Mouse (Mus musculus) neural tube, embryonic 15.5 days (tissue): Measurements from ENCODE around the gene Akt2. TPM values are rescaled to one million over a fixed set of nuclear protein-coding genes. Genes with fewer than 3 reads are reported as not detected.

Source experiments
- ATAC-seq: fragments of 200-750 bp; cut with Nextera tagmentation; 2 replicates; pipeline ENCODE4 v1.8.0; 2017; ENCODE audit warnings: mild to moderate bottlenecking, moderate TSS enrichment, moderate library complexity; ENCODE audit not compliant: low FRiP score
- H3K27ac ChIP-seq: fragments of 300-500 bp; sonication (generic); replicated peaks from 2 replicates; pipeline ENCODE4 v1.5.1; 2015; ENCODE audit warnings: mild to moderate bottlenecking, inconsistent platforms
- H3K27me3 ChIP-seq: fragments of 300-500 bp; sonication (generic); replicated peaks from 2 replicates; pipeline ENCODE4 v1.6.1; 2015; ENCODE audit warnings: inconsistent platforms
- H3K36me3 ChIP-seq: fragments of 300-500 bp; sonication (generic); 2 replicates; pipeline ENCODE4 v1.6.1; 2015; ENCODE audit warnings: inconsistent platforms
- H3K4me1 ChIP-seq: fragments of 300-500 bp; sonication (generic); 2 replicates; pipeline ENCODE4 v1.6.1; 2015; ENCODE audit warnings: inconsistent platforms
- H3K4me2 ChIP-seq: fragments of 300-500 bp; sonication (generic); 2 replicates; pipeline ENCODE4 v1.6.1; 2015; ENCODE audit warnings: inconsistent platforms, mild to moderate bottlenecking, moderate library complexity
- H3K4me3 ChIP-seq: fragments of 300-500 bp; sonication (generic); replicated peaks from 2 replicates; pipeline ENCODE4 v1.5.1; 2015; ENCODE audit warnings: mild to moderate bottlenecking, inconsistent platforms
- H3K9ac ChIP-seq: fragments of 300-500 bp; sonication (generic); replicated peaks from 2 replicates; pipeline ENCODE4 v1.6.1; 2015; ENCODE audit warnings: mild to moderate bottlenecking, inconsistent platforms
- H3K9me3 ChIP-seq: fragments of 300-500 bp; sonication (generic); replicated peaks from 2 replicates; pipeline ENCODE4 v1.6.1; 2016; ENCODE audit warnings: inconsistent platforms
- WGBS: fragments of 180-500 bp; shearing (Covaris S2); methylation state at CpG from one replicate; pipeline ENCODE4 v1.1.7; 2015; ENCODE audit warnings: mixed read lengths; 5-methylcytosine and 5-hydroxymethylcytosine counted together
- polyA plus RNA-seq: library from polyadenylated mRNA; unstranded; fragments of >200 nt; fragmentation: Nextera tagmentation; extraction: Ambion mirVana; gene quantifications from 2 replicates; pipeline ENCODE4 v1.2.1, GENCODE M21; 2015

Gene Akt2
- polyA plus RNA-seq, 1 experiment from 2014 or later: 52.0 TPM

DNA sequence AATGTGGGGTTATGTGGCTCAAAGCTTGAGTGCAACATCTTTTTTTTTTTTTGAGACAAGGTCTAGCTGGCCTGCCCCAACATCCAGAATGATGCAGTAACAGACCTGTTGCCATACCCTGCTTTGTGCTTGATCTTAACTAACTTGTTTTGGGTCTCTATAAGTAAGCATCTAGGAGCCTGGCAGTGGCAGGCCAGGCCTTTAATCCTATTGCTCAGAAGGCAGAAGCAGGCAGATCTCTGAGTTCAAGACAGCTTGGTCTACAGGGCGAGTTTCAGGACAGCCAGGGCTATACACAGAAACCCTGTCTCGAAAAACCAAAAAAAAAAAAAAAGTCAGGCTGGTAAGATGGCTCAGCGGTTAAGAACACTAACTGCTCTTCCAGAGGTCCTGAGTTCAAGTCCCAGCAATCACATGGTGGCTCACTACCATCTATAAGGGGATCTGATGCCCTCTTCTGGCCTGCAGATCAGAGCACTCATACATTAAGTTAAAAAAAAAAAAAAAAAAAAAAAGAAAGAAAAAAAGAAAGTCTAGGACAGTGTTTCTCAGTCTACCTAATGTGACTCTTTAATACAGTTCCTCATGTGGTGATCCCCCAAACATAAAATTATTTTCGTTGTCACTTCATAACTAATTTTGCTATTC is 662 bp upstream of the Akt2 start:
- H3K4me2 ChIP-seq: peak overlapping the region; percentile 57
- peak overlapping the region; percentile 68 for H3K4me3 ChIP-seq
- 61% methylated on average over 4 of the region's 4 CpGs for WGBS
- H3K27ac ChIP-seq: peak overlapping the region; percentile 100
- no peaks in the 10 kb centered on the region for H3K27me3 ChIP-seq
- peak overlapping the region; percentile 40; the same call in 1 of the 2 replicates for H3K9ac ChIP-seq
- no peaks in the 10 kb centered on the region for H3K9me3 ChIP-seq
- peaks cover under 1% of the 10 kb centered on the region; the same call in 1 of the 2 replicates for H3K36me3 ChIP-seq
- no peak for ATAC-seq
- H3K4me1 ChIP-seq: peaks cover 17% of the 10 kb centered on the region

- H3K36me3 ChIP-seq: no peaks in the 10 kb centered on the region
- no peaks in the 10 kb centered on the region for H3K9me3 ChIP-seq
- H3K9ac ChIP-seq: peak overlapping the region; percentile 84
- WGBS: 2% methylated on average over 17 of the region's 17 CpGs
- peaks cover 34% of the 10 kb centered on the region for H3K4me1 ChIP-seq
- peak overlapping the region; percentile 100 for H3K27ac ChIP-seq
- no peaks in the 10 kb centered on the region for H3K27me3 ChIP-seq
- peak overlapping the region; percentile 68 for H3K4me3 ChIP-seq
- ATAC-seq: peak; percentile 66
- peak overlapping the region; percentile 75 for H3K4me2 ChIP-seq
These were observed 1.0 kb downstream of the Akt2 start for GRCm38 (mm10) chr7:27592217-27592929.

- Histone ChIP-seq H3K4me2 (peak overlapping the region; percentile 75), H3K4me1 (peaks cover 36% of the 10 kb centered on the region), H3K27me3 (no peaks in the 10 kb centered on the region), H3K36me3 (no peaks in the 10 kb centered on the region), H3K9ac (peak overlapping the region; percentile 84), H3K27ac (peak overlapping the region; percentile 100), H3K9me3 (no peaks in the 10 kb centered on the region), H3K4me3 (peak overlapping the region; percentile 68)
- WGBS: 56% methylated on average over 12 of the region's 12 CpGs
- ATAC-seq: no peak
These were observed 1.7 kb downstream of the Akt2 start for GRCm38 (mm10) chr7:27592934-27593645.

DNA sequence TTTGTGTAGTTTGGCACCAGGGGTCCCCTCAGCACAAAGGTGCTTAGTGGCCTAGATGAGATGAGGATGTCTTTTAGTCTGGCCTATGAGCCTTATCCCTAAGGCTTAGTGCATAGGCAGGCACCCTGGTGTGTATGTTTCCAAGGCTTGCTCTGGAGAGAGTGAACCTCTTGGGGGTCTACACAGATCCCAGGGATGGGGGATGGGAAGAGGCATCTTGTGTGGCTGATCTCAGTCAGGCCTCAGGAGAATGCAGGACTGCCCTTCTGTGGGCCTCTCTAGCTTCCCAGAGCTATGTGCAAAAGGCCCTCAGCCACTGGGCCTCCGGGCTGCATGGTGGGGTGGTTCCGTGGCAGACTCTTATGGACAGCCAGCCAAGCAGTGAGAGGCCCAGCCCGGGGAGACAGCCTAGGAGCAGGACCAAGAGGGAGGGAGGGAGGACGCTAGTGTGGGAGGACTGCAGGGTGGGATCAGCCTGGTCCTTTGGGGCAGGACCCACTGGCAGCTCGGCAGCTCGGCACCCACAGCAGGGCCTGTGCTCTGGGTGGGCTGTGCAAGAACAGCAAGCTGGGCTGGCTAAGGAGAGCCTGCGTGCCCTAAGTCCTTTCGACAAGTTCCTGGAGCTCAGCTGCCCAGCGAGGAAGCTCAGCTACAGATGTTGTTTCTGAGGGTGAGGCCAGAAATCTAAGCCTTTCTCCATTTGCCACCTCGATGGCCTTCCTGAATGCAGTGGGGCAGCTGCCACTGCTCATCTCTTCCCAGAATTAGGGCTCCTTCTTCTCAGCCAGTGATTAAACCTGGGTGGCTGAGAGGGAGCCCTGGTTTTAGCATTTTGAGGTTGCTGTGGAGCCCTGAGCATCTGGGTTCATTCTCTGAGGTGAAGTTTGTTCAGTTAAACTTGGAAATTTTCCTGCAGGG is 5.5 kb downstream of the Akt2 start:
- Histone ChIP-seq H3K27me3 (no peaks in the 10 kb centered on the region), H3K4me3 (no peak overlapping the region), H3K36me3 (no peaks in the 10 kb centered on the region), H3K9me3 (no peaks in the 10 kb centered on the region), H3K4me2 (peak overlapping the region; percentile 11; the same call in 1 of the 2 replicates), H3K27ac (peak overlapping the region; percentile 64), H3K9ac (no peak overlapping the region), H3K4me1 (peaks cover 49% of the 10 kb centered on the region)
- 62% methylated on average over 10 of the region's 10 CpGs for WGBS
- no peak for ATAC-seq

- peaks cover 48% of the 10 kb centered on the region for H3K4me1 ChIP-seq
- no peaks in the 10 kb centered on the region for H3K9me3 ChIP-seq
- H3K27me3 ChIP-seq: no peaks in the 10 kb centered on the region
- no peaks in the 10 kb centered on the region for H3K36me3 ChIP-seq
- no peak overlapping the region for H3K9ac ChIP-seq
- H3K27ac ChIP-seq: no peak overlapping the region
- ATAC-seq: no peak
- no peak overlapping the region for H3K4me2 ChIP-seq
- no peak overlapping the region for H3K4me3 ChIP-seq
- WGBS: 83% methylated on average over 7 of the region's 7 CpGs
These were observed 6.7 kb downstream of the Akt2 start for GRCm38 (mm10) chr7:27598053-27598452.

- 57% methylated on average over 4 of the region's 4 CpGs for WGBS
- H3K4me3 ChIP-seq: no peak overlapping the region
- H3K9me3 ChIP-seq: no peaks in the 10 kb centered on the region
- no peaks in the 10 kb centered on the region for H3K27me3 ChIP-seq
- ATAC-seq: no peak
- H3K4me1 ChIP-seq: peaks cover 59% of the 10 kb centered on the region
- no peak overlapping the region for H3K4me2 ChIP-seq
- H3K36me3 ChIP-seq: no peaks in the 10 kb centered on the region
- H3K27ac ChIP-seq: no peak overlapping the region
- no peak overlapping the region for H3K9ac ChIP-seq
These were observed 10.3 kb downstream of the Akt2 start for GRCm38 (mm10) chr7:27601628-27602027.

DNA sequence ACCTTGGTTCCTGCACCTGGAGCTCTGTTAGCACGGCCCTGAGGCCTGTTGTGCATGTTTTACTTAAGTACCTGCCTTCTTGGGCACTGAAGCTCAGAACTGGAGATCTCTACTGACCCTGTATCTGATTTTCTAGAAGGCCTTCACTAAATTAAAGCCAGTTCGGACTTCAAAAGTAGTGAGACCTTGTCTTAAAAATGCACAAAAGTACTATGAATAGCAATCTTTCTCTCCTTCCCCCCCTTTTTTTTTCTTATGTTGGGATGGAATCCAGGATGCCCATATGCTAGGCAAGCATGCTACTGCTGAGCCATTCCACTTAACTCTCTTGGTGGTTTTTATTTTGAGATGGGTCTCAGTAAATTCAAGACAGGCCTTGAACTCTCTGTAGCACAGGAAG is 10.8 kb downstream of the Akt2 start:
- Histone ChIP-seq H3K4me1 (peaks cover 59% of the 10 kb centered on the region), H3K4me3 (no peak overlapping the region), H3K36me3 (no peaks in the 10 kb centered on the region), H3K27ac (no peak overlapping the region), H3K9ac (no peak overlapping the region), H3K27me3 (no peaks in the 10 kb centered on the region), H3K9me3 (no peaks in the 10 kb centered on the region), H3K4me2 (no peak overlapping the region)
- no peak for ATAC-seq
- WGBS: 92% methylated on average over 2 of the region's 2 CpGs

DNA sequence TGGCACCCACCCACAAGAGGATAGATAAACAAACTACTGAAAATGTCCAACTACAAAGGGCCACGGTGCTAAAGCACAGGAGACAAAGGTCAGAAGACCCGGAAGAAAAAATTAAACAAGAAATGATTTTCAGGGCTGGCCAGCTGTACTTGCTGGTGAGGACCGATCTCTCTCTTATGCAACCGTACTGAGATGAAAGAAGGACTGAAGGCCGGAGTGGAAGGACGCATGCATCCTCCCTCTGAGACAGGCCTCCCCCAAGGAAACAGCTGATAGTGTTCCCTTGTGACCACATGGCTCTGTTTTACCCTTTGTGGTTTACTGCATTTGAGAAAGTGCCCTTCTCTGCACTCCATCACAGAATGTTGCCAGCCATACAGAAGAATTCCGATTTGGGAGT is 11.5 kb downstream of the Akt2 start:
- H3K4me3 ChIP-seq: no peak overlapping the region
- no peak for ATAC-seq
- no peak overlapping the region for H3K4me2 ChIP-seq
- H3K4me1 ChIP-seq: peaks cover 61% of the 10 kb centered on the region
- no peaks in the 10 kb centered on the region for H3K9me3 ChIP-seq
- no peaks in the 10 kb centered on the region for H3K36me3 ChIP-seq
- no peak overlapping the region for H3K9ac ChIP-seq
- no peaks in the 10 kb centered on the region for H3K27me3 ChIP-seq
- 89% methylated on average over 7 of the region's 7 CpGs for WGBS
- no peak overlapping the region for H3K27ac ChIP-seq

- ATAC-seq: no peak
- Histone ChIP-seq H3K9me3 (no peaks in the 10 kb centered on the region), H3K9ac (0 out of 2 replicates have a peak overlapping the region, but pooled peaks have one; percentile 20), H3K4me1 (peaks cover 61% of the 10 kb centered on the region), H3K4me2 (no peak overlapping the region), H3K27me3 (no peaks in the 10 kb centered on the region), H3K27ac (peak overlapping the region; percentile 75), H3K4me3 (no peak overlapping the region), H3K36me3 (peaks cover 9% of the 10 kb centered on the region)
- 36% methylated on average over 5 of the region's 5 CpGs for WGBS
These were observed 13.5 kb downstream of the Akt2 start for GRCm38 (mm10) chr7:27604661-27605348.

- H3K36me3 ChIP-seq: peaks cover 15% of the 10 kb centered on the region
- H3K4me3 ChIP-seq: no peak overlapping the region
- no peaks in the 10 kb centered on the region for H3K9me3 ChIP-seq
- 0 out of 2 replicates have a peak overlapping the region, but pooled peaks have one; percentile 20 for H3K9ac ChIP-seq
- no peak overlapping the region for H3K4me2 ChIP-seq
- peaks cover 61% of the 10 kb centered on the region for H3K4me1 ChIP-seq
- WGBS: 76% methylated on average over 9 of the region's 9 CpGs
- no peaks in the 10 kb centered on the region for H3K27me3 ChIP-seq
- ATAC-seq: no peak
- peak overlapping the region; percentile 75 for H3K27ac ChIP-seq
These were observed 14.3 kb downstream of the Akt2 start for GRCm38 (mm10) chr7:27605499-27606285.
